Mouse (Mus musculus): ENCODE data around the gene Rhbdd1.

Gene Rhbdd1

DNA sequence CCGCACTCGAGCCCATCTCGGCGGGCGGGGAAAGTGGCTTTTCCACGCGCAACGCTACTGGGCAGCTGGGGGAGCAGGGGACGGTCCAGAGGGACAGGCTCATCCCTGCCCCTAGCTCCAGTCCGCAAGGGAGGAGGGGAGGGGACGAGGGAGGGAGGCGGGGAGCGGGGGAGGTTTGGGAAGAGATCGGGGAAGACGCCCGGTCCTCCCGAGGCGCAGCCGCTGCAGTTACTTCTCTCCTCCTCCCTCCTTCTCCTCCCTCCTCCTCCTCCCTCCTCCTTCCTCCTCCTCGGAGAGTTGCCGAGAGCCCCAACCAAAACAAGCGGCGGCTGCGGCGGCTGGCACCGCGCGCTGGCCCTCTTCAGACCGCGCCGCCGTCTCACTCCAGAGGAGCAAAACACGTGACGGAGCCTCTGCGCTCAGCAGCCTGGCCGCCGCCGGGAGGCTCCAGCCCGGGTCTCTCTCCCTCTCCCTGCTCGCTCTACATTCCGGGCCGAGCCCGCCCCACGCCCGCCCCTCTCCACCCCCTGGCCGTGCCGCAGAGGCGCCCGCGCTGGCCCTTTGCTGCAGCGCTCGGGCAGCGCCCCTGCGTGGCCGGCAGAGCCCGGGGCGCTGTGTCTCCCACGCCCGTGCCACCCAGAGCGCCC is 25.0 kb upstream of the Rhbdd1 start, which contains the start of gene Irs1:
Irs1 (minus strand) TSS at position 266 of the 647 bp plus-strand sequence.
- peak; percentile 90 to 93 for DNase-seq (ENCODE audit: low spot score in 2 of 2)

DNA sequence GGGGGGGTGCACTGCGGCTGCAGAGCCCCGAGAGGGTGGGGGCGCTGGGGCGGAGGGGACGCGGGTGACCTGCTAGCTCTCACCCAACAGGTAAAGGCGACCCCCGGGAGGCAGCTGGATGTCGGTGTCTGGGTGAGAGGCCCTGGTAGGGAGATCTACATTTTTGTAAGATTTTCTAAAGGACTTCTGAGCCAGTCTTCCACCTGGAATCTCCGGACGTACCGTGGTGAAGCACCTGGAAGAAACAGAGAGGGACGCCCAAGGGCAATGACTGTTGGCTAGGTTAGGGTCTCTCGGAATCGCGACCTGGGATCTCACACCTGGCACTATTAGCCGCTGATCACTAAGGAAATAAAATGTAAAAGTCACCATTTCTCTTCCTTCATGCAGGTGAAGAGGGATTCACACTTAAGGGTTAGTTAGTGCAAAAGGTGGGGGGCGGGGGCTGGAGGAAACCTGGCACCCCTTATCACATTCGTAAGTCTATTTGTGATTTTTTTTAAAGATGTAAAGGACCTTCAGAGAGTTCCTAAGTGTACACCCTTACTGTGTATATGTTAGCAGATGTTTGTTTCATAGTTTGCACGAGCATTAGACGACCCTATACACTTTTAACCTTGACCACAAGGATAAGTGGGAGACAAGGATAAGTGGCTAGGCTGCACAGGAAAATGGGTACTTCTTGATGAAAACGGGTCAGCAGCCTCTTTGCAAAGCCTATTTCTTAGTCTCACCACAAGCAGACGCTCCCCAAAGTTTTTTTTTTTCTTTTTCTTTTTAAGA is 24.1 kb upstream of the Rhbdd1 start:
- peak in 1 of 2 experiments; percentile 30 for DNase-seq (ENCODE audit: low spot score in 2 of 2)

DNA sequence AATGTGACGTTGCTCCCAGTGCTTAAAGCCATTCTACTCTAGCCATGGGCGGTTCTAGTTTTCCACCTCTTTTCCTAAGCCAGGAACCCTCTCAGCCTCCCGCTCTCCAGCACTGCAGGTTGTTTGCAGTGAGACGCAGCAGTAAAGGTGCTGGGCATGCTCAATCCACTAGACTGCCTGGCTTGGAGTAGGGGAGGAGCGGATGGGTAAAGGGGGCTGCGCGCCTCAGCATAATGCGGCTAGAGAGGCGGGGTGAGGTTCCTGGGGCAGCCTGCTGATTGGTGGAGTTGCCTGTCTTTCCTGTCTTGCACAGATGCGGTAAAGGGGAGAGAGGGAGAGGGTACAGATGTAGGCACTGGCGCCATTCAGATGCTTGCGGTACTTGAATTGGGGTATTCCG is 23.5 kb upstream of the Rhbdd1 start:
- DNase-seq (ENCODE audit: low spot score in 2 of 2): peak; percentile 85 to 90

DNA sequence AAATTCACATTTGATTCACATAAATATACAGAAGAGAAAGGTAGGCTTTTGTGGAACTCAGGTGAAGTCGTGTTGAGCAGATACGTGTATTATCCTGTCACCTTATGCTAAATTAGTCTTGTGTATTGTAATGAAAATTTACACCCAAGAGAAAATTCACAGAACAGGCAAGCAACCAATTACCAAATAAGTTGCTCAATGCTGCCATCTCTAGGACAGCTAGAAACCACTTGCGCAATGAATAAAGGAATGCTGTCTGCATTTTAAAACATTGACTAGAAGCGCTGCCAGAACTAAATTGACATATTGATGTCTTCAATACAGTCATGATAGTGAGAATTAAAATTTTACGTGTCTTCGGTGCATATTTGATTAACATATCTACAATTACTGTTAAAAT is 22.1 kb upstream of the Rhbdd1 start:
- DNase-seq (ENCODE audit: low spot score in 2 of 2): peak; percentile 47 to 52

DNA sequence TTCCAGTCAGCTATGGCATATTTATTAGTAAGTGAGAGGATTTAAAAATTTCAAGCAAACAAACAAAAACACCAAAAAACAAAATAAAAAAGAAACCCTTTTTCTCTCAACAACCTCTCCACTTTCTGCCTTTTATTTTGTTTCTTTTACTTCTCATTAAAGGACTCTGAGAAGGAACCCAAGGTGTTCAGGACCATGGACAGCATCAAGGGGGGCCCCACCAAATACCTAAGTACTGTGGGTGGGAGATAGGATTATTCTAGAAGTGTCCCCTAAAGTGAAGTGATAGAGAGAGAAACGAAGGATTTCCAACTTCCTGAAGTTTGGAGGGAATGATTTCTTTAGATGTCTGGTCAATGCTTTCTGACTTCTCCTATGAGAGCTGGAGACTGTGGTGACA is 17.7 kb upstream of the Rhbdd1 start:
- no peak for DNase-seq (ENCODE audit: low spot score in 2 of 2)

DNA sequence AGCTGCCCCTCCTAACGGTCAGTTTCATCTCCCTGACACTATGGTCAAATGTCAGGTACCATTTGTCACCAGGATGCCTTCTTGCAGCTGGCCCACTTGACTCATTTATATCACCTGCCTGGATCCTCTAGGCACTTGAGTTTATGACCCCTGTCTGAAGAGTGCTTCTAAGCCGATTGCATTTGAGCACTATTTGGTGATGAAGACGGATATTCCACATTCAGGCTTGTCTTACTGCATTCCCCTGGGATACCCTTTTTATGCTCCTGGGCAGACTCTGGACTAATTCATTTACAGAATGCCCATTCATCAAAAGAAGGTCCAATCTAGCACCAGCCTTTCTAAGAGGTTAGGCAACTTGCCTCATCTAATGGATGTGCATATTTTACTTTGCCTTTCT is 11.8 kb upstream of the Rhbdd1 start:
- DNase-seq (ENCODE audit: low spot score in 2 of 2): no peak

DNA sequence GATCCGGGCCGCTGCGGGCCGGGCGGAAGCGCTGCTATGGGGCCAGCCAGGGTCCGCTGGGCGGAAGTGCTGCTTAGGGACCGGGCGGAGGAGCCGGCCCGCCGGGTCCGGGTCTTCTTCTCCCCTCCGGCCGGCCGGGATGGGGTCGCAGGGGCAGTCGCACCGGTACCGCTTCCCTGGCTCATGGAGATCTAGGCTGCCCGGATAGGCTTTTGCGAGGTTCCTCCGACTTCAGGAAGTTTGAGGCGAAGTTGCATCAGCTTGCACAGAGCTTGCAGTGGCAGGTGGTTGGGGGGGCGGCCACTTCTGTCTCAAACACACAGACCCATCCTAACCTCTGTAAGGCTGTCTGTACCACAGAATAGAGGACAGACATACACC is 484 bp downstream of the Rhbdd1 start:
- peak; percentile 49 to 69 for DNase-seq (ENCODE audit: low spot score in 2 of 2)

DNA sequence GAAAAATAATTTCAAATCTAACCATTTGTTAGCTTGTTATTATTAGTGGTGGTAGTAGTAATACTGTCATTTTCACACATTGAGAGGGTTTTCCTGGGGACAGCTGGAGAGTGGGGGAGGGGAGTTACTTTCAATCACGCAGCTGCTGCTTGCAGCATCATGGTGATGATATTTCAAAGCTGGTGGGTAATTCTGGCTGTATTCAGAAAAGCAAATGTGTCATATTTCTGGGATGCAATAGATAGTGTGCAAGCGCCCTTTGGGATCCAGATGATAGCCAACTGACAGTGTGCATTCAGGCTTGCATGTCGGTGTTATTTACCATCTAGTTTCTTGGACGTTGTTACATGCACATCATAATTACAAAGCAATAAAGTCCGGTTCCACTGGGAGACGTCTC is 4.2 kb downstream of the Rhbdd1 start:
- DNase-seq (ENCODE audit: low spot score in 2 of 2): peak; percentile 34 to 46

DNA sequence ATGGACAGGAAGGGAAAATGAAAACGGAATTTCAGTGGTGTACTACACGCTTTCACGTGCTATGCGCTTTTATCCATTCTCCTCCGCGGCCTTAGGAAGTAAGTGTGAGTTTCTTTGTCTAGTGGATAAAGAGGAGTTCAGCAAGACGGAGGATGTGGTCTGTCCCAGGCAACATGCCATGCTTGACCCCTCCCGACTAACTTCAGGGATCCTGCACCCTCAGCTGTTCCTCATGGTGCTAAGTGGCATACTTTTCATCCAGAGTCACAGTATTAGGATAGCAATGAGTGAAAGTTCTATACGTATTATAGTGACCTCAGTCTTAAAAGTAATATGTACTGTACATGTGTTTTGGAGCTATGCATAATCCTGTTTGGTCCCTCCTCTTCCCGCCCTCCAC is 4.6 kb downstream of the Rhbdd1 start:
- DNase-seq (ENCODE audit: low spot score in 2 of 2): no peak

DNA sequence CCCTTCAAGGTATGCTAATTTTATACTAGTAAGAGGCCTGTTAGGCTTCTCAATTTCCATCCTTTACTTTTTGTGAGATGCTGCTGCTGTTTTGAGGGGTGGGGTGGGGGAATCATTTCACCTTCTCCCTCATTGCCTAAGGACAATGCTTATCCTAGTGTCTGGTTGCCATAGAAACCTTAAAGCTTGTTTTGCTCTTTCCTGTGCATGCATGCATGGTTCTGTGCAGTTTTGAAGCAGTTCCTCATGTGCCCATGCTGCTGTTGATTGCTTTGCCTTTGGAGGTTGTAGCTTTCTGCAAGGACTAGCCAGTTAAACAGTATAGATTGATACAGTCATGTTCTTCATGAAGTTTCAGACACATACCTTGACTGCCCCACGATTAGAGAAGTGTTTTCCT is 5.2 kb downstream of the Rhbdd1 start:
- DNase-seq (ENCODE audit: low spot score in 2 of 2): no peak

DNA sequence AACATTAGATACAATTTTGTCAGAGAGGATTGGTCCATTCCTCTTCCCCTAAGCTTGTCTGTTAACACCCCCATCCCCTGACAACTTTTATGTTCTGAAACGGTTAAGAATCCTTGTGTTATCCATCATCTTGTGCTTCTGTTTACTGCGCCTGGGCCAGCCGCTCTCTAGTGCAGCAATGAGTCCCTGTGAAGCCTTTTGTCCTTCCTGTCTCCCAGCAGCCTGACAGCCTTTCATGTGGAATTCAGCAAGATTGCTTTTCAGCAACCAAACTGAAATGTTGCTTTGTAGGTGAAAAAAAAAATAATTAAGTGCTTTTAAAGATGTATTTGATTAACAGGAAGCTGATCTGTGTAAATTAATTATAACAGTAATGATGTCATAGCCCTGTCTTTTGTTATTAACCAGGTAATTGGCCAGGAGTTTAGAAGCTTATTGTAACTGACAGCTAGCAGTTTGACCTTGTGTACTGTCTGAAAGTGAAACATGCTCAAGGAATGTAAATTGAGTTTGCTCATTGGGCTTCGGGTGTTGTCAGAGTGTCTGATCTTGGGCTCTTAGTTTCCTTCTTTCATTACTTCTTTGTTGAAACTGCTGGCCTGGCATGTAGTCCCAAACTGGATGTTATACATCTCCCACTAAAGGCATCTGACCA is 8.0 kb downstream of the Rhbdd1 start:
- DNase-seq (ENCODE audit: low spot score in 2 of 2): no peak

DNA sequence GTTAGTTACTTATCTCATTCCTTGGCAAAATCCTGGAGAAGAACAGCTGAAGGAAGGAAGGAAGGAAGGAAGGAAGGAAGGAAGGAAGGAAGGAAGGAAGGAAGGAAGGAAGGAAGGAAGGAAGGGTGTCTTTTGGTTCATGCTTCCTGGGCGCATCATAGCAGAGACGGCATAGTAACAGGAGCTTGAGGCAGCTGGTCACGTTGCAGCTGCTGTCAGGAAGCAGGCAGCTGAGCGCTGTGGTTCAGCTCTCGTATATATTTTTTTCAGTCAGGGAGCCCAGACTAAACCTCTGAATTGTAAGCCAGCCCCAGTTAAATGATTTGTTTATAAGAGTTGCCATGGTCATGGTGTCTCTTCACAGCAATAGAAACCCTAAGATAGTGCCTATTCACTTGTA is 9.9 kb downstream of the Rhbdd1 start:
- no peak for DNase-seq (ENCODE audit: low spot score in 2 of 2)

DNA sequence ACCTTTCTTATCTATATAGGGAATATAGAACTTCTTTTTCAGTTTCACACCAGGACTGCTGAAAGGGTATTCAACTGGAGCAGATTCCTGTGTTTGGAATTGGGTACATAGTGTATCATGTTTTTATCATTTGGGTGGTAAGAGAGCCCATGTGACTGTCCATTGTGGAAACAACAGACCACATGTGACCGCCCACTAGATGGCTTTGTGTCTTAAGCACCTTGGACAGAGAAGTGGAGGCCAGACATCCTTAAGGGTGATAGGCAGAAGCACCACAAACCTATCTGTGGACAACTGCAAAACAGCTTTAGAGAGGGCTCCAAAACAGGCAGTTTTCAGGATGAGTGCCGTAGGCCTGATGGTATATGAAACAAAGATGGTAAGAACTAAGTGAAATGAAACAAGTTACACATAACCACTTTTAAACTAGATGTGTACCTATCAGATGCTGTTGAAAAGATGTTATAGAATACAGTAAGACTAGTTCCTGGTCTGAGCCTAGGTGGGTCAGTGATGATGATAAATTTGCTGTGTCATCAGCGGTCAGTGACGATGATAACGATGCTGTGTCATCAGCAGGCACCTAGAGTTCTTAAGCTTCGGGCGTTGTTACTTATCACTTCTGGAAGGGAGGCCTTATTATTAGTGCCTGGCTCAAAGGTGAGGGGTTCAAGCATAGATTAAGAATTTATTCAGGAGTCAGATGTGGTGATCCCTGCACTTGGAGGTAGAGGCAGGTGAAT is 12.0 kb downstream of the Rhbdd1 start:
- DNase-seq (ENCODE audit: low spot score in 2 of 2): no peak

DNA sequence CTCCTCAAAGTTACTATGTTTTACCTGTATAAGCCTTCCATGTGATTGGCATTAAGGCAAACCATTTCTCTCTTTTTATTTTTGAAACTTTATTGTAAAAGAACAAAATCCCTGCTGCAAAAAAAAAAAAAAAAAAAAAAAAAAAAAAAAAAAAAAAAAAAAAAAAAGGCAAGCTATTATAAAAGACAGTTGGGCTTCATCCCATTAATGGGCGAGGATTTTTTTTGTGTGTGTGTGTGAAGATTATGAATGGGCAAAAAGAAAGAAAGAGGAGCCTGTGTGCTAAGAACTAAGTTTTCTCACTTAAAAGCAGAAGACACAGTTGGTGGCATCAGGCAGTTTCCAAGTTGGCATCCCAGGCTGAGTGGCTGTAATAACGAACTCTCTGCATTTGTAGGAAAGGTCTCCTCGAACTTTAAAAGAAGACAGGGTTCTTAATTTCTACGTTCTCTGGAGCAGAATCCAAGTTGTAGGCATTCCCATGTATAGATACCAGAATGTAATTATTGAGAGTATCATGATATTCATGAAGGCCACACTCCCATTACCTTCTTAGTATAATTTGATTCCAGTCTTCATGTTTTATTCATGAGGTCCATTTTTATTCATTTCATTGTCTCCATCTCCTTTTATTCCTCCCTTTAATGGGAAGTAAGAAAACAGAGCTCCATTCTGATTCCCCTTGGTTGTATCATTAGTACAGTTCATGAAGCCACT is 13.1 kb downstream of the Rhbdd1 start:
- no peak for DNase-seq (ENCODE audit: low spot score in 2 of 2)

DNA sequence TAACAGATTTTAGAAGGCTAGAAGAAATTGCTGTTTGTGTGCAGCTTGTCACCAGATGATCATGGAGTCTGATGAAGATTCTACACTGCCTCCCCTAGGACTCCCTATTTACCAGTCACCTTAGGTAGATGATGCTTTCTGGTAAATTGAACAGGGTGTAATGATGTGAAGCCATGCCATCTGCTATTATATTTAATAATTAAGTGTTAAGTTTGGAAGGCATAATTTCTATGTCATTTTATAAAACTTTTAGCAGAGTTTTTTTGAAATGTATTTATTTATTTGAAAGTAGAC is 13.6 kb downstream of the Rhbdd1 start:
- no peak for DNase-seq (ENCODE audit: low spot score in 2 of 2)

DNA sequence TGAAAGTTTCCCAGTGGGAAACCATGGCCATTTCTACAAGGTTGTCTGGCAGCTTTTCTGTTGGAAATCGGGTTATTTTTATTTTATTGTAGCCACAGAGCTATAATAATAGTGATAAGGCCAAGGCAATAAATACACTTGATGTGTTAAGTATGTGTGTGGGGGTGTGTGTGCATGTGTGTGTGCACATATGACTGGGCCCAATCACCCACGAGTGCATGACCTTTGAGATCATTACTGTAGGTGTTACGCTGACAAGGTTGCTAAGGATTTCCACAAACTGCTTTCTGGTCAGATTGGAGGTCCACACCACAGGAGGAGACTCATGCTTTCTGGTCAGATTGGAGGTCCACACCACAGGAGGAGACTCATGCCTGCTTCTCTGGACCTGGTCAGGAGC is 18.3 kb downstream of the Rhbdd1 start:
- no peak for DNase-seq (ENCODE audit: low spot score in 2 of 2)

DNA sequence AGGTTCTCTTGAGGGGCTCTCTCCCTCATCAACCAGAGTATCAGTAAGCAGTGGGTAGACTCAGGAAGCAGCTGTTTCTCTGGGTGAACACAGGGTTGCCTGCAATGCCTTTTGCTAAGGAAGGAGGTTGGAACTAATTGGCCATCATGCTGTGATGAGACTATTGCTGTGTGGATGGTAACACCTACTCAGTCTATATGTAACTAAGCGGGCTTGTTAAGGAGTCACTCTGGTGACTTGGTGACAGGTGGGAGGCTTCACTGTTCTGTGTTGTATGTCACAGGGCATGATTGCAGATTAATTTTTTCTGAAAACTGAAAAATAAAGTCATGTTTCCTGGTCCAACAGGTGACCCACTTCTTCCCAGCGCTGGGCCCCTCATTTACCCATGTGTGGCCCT is 36.8 kb downstream of the Rhbdd1 start:
- DNase-seq (ENCODE audit: low spot score in 2 of 2): no peak

DNA sequence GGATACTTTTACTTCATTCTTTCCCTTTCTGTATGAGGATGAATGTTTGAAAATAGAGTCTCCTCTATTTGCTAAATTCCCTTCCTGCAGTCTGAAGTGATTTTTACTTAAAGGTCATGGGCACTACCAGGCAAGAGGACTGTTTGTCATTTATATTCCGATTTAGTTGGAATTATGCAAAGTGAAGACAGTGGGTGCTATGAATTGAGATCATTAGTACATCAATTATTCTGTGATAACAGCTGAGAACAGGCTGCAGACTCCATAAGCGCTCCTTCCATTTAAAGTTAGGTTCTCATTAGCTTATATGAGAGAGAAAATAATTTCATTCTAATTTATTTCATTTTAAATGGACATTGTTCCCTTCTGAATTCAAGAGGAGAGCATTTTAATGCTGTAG is 37.5 kb downstream of the Rhbdd1 start:
- DNase-seq (ENCODE audit: low spot score in 2 of 2): no peak

DNA sequence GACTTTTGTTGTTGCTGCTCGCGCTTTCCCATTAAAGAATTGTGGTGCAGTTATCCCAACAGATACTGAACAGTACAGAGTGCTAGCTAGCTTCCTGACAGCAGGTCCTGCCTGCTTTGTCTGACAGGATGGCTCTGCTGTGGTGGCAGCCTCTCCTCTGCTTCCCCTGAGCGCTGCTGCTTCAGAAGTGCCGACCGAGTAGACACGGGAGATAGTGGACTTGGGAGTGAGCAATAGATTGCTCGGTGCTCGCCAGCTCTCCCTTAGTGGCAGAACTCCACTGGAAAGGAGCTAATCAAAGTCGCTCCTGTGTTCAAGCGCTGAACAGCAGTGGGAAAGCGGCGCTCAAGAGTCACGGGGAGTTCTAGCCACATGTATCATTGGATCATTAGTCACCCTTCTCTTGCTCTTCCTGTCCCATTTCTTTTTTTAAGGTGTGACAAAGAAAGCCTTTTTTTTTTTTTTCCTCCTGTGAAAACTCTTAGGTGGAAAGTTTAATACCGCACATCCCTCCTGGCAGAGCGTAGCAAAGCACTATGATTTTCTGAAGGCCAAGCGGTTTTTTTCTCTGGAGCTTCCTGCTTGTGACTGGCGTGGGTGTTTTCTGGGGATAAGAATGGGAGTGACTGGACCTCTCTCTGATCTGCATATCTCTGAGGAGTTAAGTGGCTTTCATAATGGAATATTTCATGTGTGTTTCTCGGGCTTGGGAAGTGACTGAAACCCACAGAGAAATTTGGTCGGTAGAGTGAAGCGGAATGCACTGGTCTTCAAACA is 42.8 kb downstream of the Rhbdd1 start:
- DNase-seq (ENCODE audit: low spot score in 2 of 2): peak; percentile 25 to 31

DNA sequence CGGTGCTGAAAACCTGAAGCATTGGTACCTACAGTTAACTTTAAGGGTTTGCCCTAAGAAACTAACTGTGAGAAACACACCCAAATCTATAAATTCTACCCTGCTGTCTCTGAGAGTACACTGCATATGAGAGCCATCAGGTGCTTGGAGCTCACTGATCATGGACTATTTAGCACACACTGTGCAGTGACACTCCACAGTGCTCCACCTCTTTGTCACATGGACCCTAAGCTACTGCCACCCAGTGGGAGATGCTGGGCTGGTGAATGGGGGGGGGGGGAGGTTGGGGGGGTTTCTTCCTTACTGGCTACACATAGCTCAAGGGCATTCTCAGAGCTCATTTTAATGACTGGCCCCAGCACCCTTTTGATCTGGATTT is 43.4 kb downstream of the Rhbdd1 start:
- no peak for DNase-seq (ENCODE audit: low spot score in 2 of 2)

DNA sequence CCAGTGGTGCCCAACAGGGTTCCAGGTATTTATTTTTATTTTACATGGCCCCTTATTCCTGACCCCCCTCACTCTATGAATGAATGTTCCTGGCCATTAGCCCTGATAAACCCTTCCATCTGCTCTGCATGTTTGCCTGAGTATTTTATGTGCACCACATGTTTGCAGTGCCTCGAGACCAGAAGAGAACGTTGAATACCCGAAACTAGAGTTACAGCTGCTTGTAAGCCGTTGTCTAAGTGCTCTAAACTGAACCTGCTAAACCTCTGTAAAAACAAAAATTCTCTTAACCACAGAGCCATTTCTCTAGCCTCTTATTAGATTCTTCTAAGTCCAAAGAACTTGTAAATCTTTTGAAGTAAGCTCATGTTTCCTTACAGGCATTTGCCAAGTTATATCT is 45.0 kb downstream of the Rhbdd1 start:
- no peak for DNase-seq (ENCODE audit: low spot score in 2 of 2)

Data from right cerebral cortex, postnatal 10 days (tissue).